Mouse (Mus musculus) neural tube, embryonic 13.5 days (tissue): ENCODE measurements around the gene D130043K22Rik. TPM values are rescaled to one million over a fixed set of nuclear protein-coding genes. Genes with fewer than 3 reads are reported as not detected.
A peak's percentile ranks its signal among the peaks of the same experiment; 100 is the strongest.
"Not testable (repeated sequence)": the region's sequence is repeated elsewhere in the genome, so short reads cannot be mapped to it uniquely, and the experiment has no call there.

Experiments
- ATAC-seq: fragments of 200-750 bp; cut with Nextera tagmentation; 2 replicates; pipeline ENCODE4 v1.8.0; 2017; ENCODE audit warnings: low read depth, mild to moderate bottlenecking, moderate TSS enrichment, moderate library complexity
- H3K27ac ChIP-seq: fragments of 300-500 bp; sonication (generic); replicated peaks from 2 replicates; pipeline ENCODE4 v1.5.1; 2015; ENCODE audit warnings: moderate library complexity, mild to moderate bottlenecking, inconsistent platforms
- H3K27me3 ChIP-seq: fragments of 300-500 bp; sonication (generic); 2 replicates; pipeline ENCODE4 v1.6.1; 2015; ENCODE audit warnings: mild to moderate bottlenecking, inconsistent platforms
- H3K36me3 ChIP-seq: fragments of 300-500 bp; sonication (generic); 2 replicates; pipeline ENCODE4 v1.6.1; 2015; ENCODE audit warnings: mild to moderate bottlenecking, inconsistent platforms
- H3K4me1 ChIP-seq: fragments of 300-500 bp; sonication (generic); replicated peaks from 2 replicates; pipeline ENCODE4 v1.6.1; 2015; ENCODE audit warnings: inconsistent platforms
- H3K4me2 ChIP-seq: fragments of 300-500 bp; sonication (generic); 2 replicates; pipeline ENCODE4 v1.6.1; 2015; ENCODE audit warnings: inconsistent platforms, mild to moderate bottlenecking, moderate library complexity
- H3K4me3 ChIP-seq: fragments of 300-500 bp; sonication (generic); 2 replicates; pipeline ENCODE4 v1.5.1; 2015; ENCODE audit warnings: mild to moderate bottlenecking, inconsistent platforms
- H3K9ac ChIP-seq: fragments of 300-500 bp; sonication (generic); 2 replicates; pipeline ENCODE4 v1.6.1; 2015; ENCODE audit warnings: moderate library complexity, mild to moderate bottlenecking, inconsistent platforms
- H3K9me3 ChIP-seq: fragments of 300-500 bp; sonication (generic); 2 replicates; pipeline ENCODE4 v1.6.1; 2016; ENCODE audit warnings: inconsistent platforms
- WGBS: fragments of 180-500 bp; shearing (Covaris S2); methylation state at CpG from one replicate; pipeline ENCODE4 v1.1.7; 2015; 5-methylcytosine and 5-hydroxymethylcytosine counted together
- polyA plus RNA-seq: library from polyadenylated mRNA; unstranded; fragments of >200 nt; fragmentation: Nextera tagmentation; extraction: Ambion mirVana; gene quantifications from 2 replicates; pipeline ENCODE4 v1.2.1, GENCODE M21; 2015

D130043K22Rik gene
- polyA plus RNA-seq, 1 experiment from 2014 or later: 4.4 TPM

GRCm38 (mm10) chr13:24816125-24817092 lies 28.5 kb upstream of the D130043K22Rik start:
- peak; percentile 79 for ATAC-seq
- whole genome bisulfite sequencing: 71% methylated on average over 4 of the region's 4 CpGs
- H3K27me3 ChIP-seq: no peaks in the 10 kb centered on the region

GRCm38 (mm10) chr13:24819931-24820330 lies 25.0 kb upstream of the D130043K22Rik start:
- H3K9me3 ChIP-seq: no peaks in the 10 kb centered on the region
- 78% methylated on average over 1 of the region's 1 CpGs for WGBS
- H3K9ac ChIP-seq: no peak overlapping the region
- H3K4me1 ChIP-seq: no peaks in the 10 kb centered on the region
- H3K27ac ChIP-seq: no peak overlapping the region
- H3K4me3 ChIP-seq: no peak overlapping the region
- no peak for ATAC-seq
- H3K27me3 ChIP-seq: no peaks in the 10 kb centered on the region
- no peak overlapping the region for H3K4me2 ChIP-seq
- peaks cover 10% of the 10 kb centered on the region for H3K36me3 ChIP-seq

More at GRCm38 (mm10) chr13:24816125-24817092, 28.5 kb upstream of the D130043K22Rik start:
- H3K9me3 ChIP-seq: no peaks in the 10 kb centered on the region
- no peaks in the 10 kb centered on the region for H3K4me1 ChIP-seq
- H3K36me3 ChIP-seq: peaks cover 37% of the 10 kb centered on the region
- no peak overlapping the region for H3K4me2 ChIP-seq
- H3K27ac ChIP-seq: no peak overlapping the region
- H3K9ac ChIP-seq: no peak overlapping the region
- H3K4me3 ChIP-seq: no peak overlapping the region

GRCm38 (mm10) chr13:24822663-24823343 lies 22.1 kb upstream of the D130043K22Rik start:
- H3K27ac ChIP-seq: no peak overlapping the region
- no peak for ATAC-seq
- H3K36me3 ChIP-seq: no peaks in the 10 kb centered on the region
- no peaks in the 10 kb centered on the region for H3K27me3 ChIP-seq
- H3K4me2 ChIP-seq: no peak overlapping the region
- no peaks in the 10 kb centered on the region for H3K4me1 ChIP-seq
- H3K9ac ChIP-seq: no peak overlapping the region
- no peaks in the 10 kb centered on the region for H3K9me3 ChIP-seq
- H3K4me3 ChIP-seq: no peak overlapping the region
- 88% methylated on average over 16 of the region's 16 CpGs for WGBS

DNA sequence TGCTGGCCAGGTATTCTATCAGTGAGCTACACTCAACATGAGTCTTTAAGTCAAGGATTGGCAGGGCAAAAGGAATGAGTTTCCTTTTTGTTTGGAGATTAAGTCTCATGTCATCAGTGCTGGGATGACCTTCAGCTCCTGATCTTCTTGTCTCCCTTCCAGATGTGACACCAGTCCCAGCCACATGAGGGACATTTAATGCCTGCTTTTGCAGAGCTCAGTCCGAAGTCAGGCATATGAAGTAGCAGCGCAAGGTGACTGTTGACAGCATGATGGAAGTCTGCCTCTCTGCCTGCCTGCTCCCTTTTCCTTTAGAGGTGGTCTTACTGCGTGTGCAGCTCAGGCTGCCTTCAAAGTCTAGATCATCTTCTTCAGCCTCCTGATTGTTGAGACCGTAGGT lies 20.3 kb upstream of the D130043K22Rik start:
- no peak for ATAC-seq
- Histone ChIP-seq H3K4me2 (no peak overlapping the region), H3K9ac (no peak overlapping the region), H3K36me3 (no peaks in the 10 kb centered on the region), H3K27me3 (no peaks in the 10 kb centered on the region), H3K4me1 (no peaks in the 10 kb centered on the region), H3K9me3 (no peaks in the 10 kb centered on the region), H3K27ac (no peak overlapping the region), H3K4me3 (no peak overlapping the region)
- 96% methylated on average over 4 of the region's 4 CpGs for WGBS

GRCm38 (mm10) chr13:24825587-24825986 lies 19.3 kb upstream of the D130043K22Rik start:
- 92% methylated on average over 4 of the region's 4 CpGs for WGBS
- H3K27me3 ChIP-seq: no peaks in the 10 kb centered on the region

GRCm38 (mm10) chr13:24826116-24826515 lies 18.8 kb upstream of the D130043K22Rik start:
- no peak overlapping the region for H3K9ac ChIP-seq
- ATAC-seq: no peak
- no peaks in the 10 kb centered on the region for H3K9me3 ChIP-seq
- H3K4me2 ChIP-seq: no peak overlapping the region
- WGBS: 86% methylated on average over 7 of the region's 7 CpGs
- H3K36me3 ChIP-seq: no peaks in the 10 kb centered on the region
- H3K4me3 ChIP-seq: no peak overlapping the region
- H3K27me3 ChIP-seq: no peaks in the 10 kb centered on the region
- no peak overlapping the region for H3K27ac ChIP-seq
- H3K4me1 ChIP-seq: peaks cover 4% of the 10 kb centered on the region

More at GRCm38 (mm10) chr13:24825587-24825986, 19.3 kb upstream of the D130043K22Rik start:
- ATAC-seq: no peak
- H3K27ac ChIP-seq: no peak overlapping the region
- H3K4me1 ChIP-seq: peaks cover 2% of the 10 kb centered on the region
- H3K36me3 ChIP-seq: no peaks in the 10 kb centered on the region
- no peak overlapping the region for H3K4me3 ChIP-seq
- H3K9ac ChIP-seq: no peak overlapping the region
- no peaks in the 10 kb centered on the region for H3K9me3 ChIP-seq
- H3K4me2 ChIP-seq: no peak overlapping the region

GRCm38 (mm10) chr13:24830756-24831352 lies 14.1 kb upstream of the D130043K22Rik start:
- ATAC-seq: no peak
- 3% methylated on average over 20 of the region's 20 CpGs for WGBS
- peak overlapping the region; percentile 69 for H3K4me2 ChIP-seq
- no peaks in the 10 kb centered on the region for H3K36me3 ChIP-seq
- H3K27ac ChIP-seq: peak overlapping the region; percentile 94; the same call in 1 of the 2 replicates
- H3K27me3 ChIP-seq: no peaks in the 10 kb centered on the region
- peak overlapping the region; percentile 95 for H3K4me3 ChIP-seq
- H3K9ac ChIP-seq: peak overlapping the region; percentile 65
- peaks cover 34% of the 10 kb centered on the region for H3K4me1 ChIP-seq
- H3K9me3 ChIP-seq: no peaks in the 10 kb centered on the region

DNA sequence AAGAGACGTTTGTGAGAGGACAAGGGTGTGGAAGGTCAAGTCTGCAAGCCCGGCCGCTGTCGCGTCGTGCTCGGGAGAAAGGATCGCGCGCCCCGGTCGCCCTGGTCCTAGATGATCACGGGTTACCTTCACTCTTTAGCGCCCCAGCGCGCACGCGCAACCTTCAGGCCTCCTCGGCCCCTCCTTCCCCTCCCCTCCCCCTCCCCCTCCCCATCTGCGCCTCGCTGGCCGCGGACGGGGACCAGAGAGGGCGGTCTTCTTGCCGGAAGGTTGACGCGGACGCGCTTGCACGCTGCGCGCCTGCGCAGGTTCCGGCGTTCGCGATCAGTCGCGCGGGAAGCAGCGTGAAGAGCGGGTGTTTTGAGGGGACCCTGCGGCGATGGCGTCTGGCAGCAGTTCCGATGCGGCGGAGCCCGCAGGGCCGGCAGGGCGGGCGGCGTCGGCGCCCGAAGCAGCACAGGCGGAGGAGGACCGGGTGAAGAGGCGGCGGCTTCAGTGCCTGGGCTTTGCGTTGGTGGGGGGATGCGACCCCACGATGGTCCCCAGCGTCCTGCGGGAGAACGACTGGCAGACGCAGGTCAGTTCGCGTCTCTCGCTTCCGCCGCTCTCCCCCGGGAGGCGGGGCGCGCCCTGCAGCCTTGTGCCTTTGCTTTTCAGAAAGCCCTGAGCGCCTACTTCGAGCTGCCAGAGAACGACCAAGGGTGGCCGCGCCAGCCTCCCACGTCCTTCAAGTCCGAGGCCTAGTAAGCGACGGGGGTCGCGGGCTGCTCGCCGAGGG lies 13.4 kb upstream of the D130043K22Rik start, which contains the start of the genes Acot13 and Tdp2:
Gene Acot13, minus strand, starts transcription at position 188 of the 778 bp plus-strand sequence.
Gene Tdp2, plus strand, starts transcription at position 327 of the 778 bp plus-strand sequence.
- Histone ChIP-seq H3K4me1 (peaks cover 36% of the 10 kb centered on the region), H3K27me3 (no peaks in the 10 kb centered on the region), H3K4me2 (peak within 1 kb of the TSS; percentile 69), H3K9ac (peak within 1 kb of the TSS; percentile 96), H3K36me3 (no peaks in the 10 kb centered on the region), H3K27ac (peak within 1 kb of the TSS; percentile 94), H3K9me3 (no peaks in the 10 kb centered on the region), H3K4me3 (peak within 1 kb of the TSS; percentile 95)
- peak; percentile 98 for ATAC-seq
- under 1% methylated on average over 89 of the region's 90 CpGs for WGBS

GRCm38 (mm10) chr13:24832131-24832810 lies 12.7 kb upstream of the D130043K22Rik start:
- H3K9me3 ChIP-seq: no peaks in the 10 kb centered on the region
- H3K36me3 ChIP-seq: peaks cover under 1% of the 10 kb centered on the region; the same call in 1 of the 2 replicates
- H3K4me3 ChIP-seq: peak overlapping the region; percentile 95
- peaks cover 38% of the 10 kb centered on the region for H3K4me1 ChIP-seq
- ATAC-seq: peak; percentile 42
- no peaks in the 10 kb centered on the region for H3K27me3 ChIP-seq
- WGBS: 4% methylated on average over 21 of the region's 21 CpGs
- H3K4me2 ChIP-seq: peak overlapping the region; percentile 69
- peak overlapping the region; percentile 96 for H3K9ac ChIP-seq
- H3K27ac ChIP-seq: peak overlapping the region; percentile 94

DNA sequence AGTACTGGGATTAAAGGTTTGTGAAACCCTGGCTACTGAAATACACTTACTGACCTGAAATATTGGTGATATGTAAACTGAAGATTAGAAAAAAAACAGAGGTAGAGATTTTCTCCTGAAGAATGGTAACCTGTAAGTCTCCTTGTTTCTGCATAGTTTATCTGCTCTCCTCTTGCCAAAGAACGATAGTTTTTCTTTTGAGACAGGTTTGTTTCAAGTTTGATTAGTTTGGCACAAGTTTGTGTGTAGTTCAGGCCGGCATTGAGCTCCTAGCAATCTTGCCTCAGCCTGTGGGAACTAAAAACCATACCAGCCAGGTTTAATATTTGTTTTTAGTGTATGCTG lies 12.2 kb upstream of the D130043K22Rik start:
- WGBS: 71% methylated on average over 2 of the region's 2 CpGs
- Histone ChIP-seq H3K4me1 (peaks cover 38% of the 10 kb centered on the region), H3K9me3 (no peaks in the 10 kb centered on the region), H3K36me3 (peaks cover 3% of the 10 kb centered on the region; the same call in 1 of the 2 replicates), H3K27ac (no peak overlapping the region), H3K27me3 (no peaks in the 10 kb centered on the region), H3K4me3 (peak overlapping the region; percentile 95), H3K4me2 (peak overlapping the region; percentile 69), H3K9ac (peak overlapping the region; percentile 96)
- ATAC-seq: no peak

GRCm38 (mm10) chr13:24837765-24838164 lies 7.2 kb upstream of the D130043K22Rik start:
- not testable (repeated sequence) for H3K9me3 ChIP-seq, H3K4me2 ChIP-seq, H3K27ac ChIP-seq, ATAC-seq, H3K27me3 ChIP-seq, H3K4me3 ChIP-seq, H3K9ac ChIP-seq
- Histone ChIP-seq H3K36me3 (peaks cover 23% of the 10 kb centered on the region), H3K4me1 (peaks cover 26% of the 10 kb centered on the region)
- WGBS: 92% methylated on average over 8 of the region's 8 CpGs
